Mouse (Mus musculus): Measurements from ENCODE around the gene Fam180a. TPM values are rescaled to one million over a fixed set of nuclear protein-coding genes. Genes with fewer than 3 reads are reported as not detected.
"Not testable (repeated sequence)": the region's sequence is repeated elsewhere in the genome, so short reads cannot be mapped to it uniquely, and the experiment has no call there.

The Fam180a gene
- polyA plus RNA-seq (2016; fragmentation: Nextera tagmentation; extraction: Ambion mirVana) = 0.10 and 0.50 TPM in 2 replicates

GRCm38 (mm10) chr6:35326111-35326515, at the start of gene Fam180a:
Gene Fam180a, minus strand, starts transcription at chr6:35326141.
- no peak within 1 kb of the TSS for H3K9ac ChIP-seq
- 0 out of 2 replicates have a peak, but pooled peaks have one; percentile 15 for ATAC-seq (ENCODE audit: insufficient number of reproducible peaks, low FRiP score)
- H3K4me1 ChIP-seq (replicated peaks) = peaks cover 23% of the 10 kb centered on the region
- WGBS = 51% methylated on average over 9 of the region's 9 CpGs
- H3K9me3 ChIP-seq (replicated peaks) = no peaks in the 10 kb centered on the region
- H3K27ac ChIP-seq (ENCODE audit: poor library complexity, severe bottlenecking) = 0 out of 2 replicates have a peak within 1 kb of the TSS, but pooled peaks have one; percentile 10
- no peaks in the 10 kb centered on the region for H3K36me3 ChIP-seq
- H3K4me2 ChIP-seq = no peak within 1 kb of the TSS
- H3K27me3 ChIP-seq (replicated peaks) = no peaks in the 10 kb centered on the region; the same call in 1 of the 2 replicates
- H3K4me3 ChIP-seq = no peak within 1 kb of the TSS

- no peak for ATAC-seq (ENCODE audit: insufficient number of reproducible peaks, low FRiP score)
- Histone ChIP-seq H3K4me2 (no peak overlapping the region), H3K4me3 (no peak overlapping the region), H3K27me3 (replicated peaks) (no peaks in the 10 kb centered on the region), H3K36me3 (no peaks in the 10 kb centered on the region), H3K27ac (ENCODE audit: poor library complexity, severe bottlenecking) (no peak overlapping the region), H3K9ac (no peak overlapping the region), H3K9me3 (replicated peaks) (no peaks in the 10 kb centered on the region), H3K4me1 (replicated peaks) (no peaks in the 10 kb centered on the region; the same call in 1 of the 2 replicates)
- WGBS = 82% methylated on average over 10 of the region's 10 CpGs
Measured at GRCm38 (mm10) chr6:35374052-35374451, 48.1 kb upstream of the Fam180a start.

GRCm38 (mm10) chr6:35370356-35370755, 44.4 kb upstream of the Fam180a start:
- H3K9ac ChIP-seq = 0 out of 2 replicates have a peak overlapping the region, but pooled peaks have one; percentile 14
- no peak overlapping the region for H3K4me3 ChIP-seq
- no peak overlapping the region for H3K27ac ChIP-seq (ENCODE audit: poor library complexity, severe bottlenecking)
- no peaks in the 10 kb centered on the region for H3K9me3 ChIP-seq (replicated peaks)
- no peaks in the 10 kb centered on the region for H3K36me3 ChIP-seq
- ATAC-seq (ENCODE audit: insufficient number of reproducible peaks, low FRiP score) = no peak
- H3K4me2 ChIP-seq = no peak overlapping the region
- H3K27me3 ChIP-seq (replicated peaks) = no peaks in the 10 kb centered on the region
- no peaks in the 10 kb centered on the region; the same call in 1 of the 2 replicates for H3K4me1 ChIP-seq (replicated peaks)
- 88% methylated on average over 7 of the region's 7 CpGs for WGBS

- WGBS = 77% methylated on average over 17 of the region's 18 CpGs
- not testable (repeated sequence) for H3K27me3 ChIP-seq (replicated peaks); ATAC-seq (ENCODE audit: insufficient number of reproducible peaks, low FRiP score); H3K9me3 ChIP-seq (replicated peaks); H3K36me3 ChIP-seq; H3K4me3 ChIP-seq; H3K27ac ChIP-seq (ENCODE audit: poor library complexity, severe bottlenecking); H3K4me1 ChIP-seq (replicated peaks); H3K4me2 ChIP-seq; H3K9ac ChIP-seq
Measured at GRCm38 (mm10) chr6:35369578-35370282, 43.8 kb upstream of the Fam180a start.

GRCm38 (mm10) chr6:35362596-35362995, 36.7 kb upstream of the Fam180a start:
- 0 out of 2 replicates have a peak, but pooled peaks have one; percentile 42 for ATAC-seq (ENCODE audit: insufficient number of reproducible peaks, low FRiP score)
- no peak overlapping the region for H3K4me3 ChIP-seq
- H3K27ac ChIP-seq (ENCODE audit: poor library complexity, severe bottlenecking) = peak overlapping the region; percentile 12; the same call in 1 of the 2 replicates
- H3K27me3 ChIP-seq (replicated peaks) = no peaks in the 10 kb centered on the region
- H3K9ac ChIP-seq = peak overlapping the region; percentile 16; the same call in 1 of the 2 replicates
- H3K4me2 ChIP-seq = peak overlapping the region; percentile 54
- H3K36me3 ChIP-seq = no peaks in the 10 kb centered on the region
- 20% methylated on average over 9 of the region's 9 CpGs for WGBS
- peaks cover 13% of the 10 kb centered on the region for H3K4me1 ChIP-seq (replicated peaks)
- H3K9me3 ChIP-seq (replicated peaks) = 0 out of 2 replicates have a peak, but pooled peaks cover 4% of the 10 kb centered on the region

- peaks cover 16% of the 10 kb centered on the region for H3K4me1 ChIP-seq (replicated peaks)
- H3K36me3 ChIP-seq = no peaks in the 10 kb centered on the region
- 0 out of 2 replicates have a peak, but pooled peaks cover 4% of the 10 kb centered on the region for H3K27me3 ChIP-seq (replicated peaks)
- no peak overlapping the region for H3K4me2 ChIP-seq
- H3K27ac ChIP-seq (ENCODE audit: poor library complexity, severe bottlenecking) = no peak overlapping the region
- 0 out of 2 replicates have a peak, but pooled peaks cover 4% of the 10 kb centered on the region for H3K9me3 ChIP-seq (replicated peaks)
- WGBS = 88% methylated on average over 3 of the region's 3 CpGs
- H3K4me3 ChIP-seq = no peak overlapping the region
- H3K9ac ChIP-seq = no peak overlapping the region
- ATAC-seq (ENCODE audit: insufficient number of reproducible peaks, low FRiP score) = no peak
Measured at GRCm38 (mm10) chr6:35355320-35355719, 29.4 kb upstream of the Fam180a start.

- H3K4me1 ChIP-seq (replicated peaks) = peaks cover 16% of the 10 kb centered on the region
- no peak overlapping the region for H3K9ac ChIP-seq
- no peak overlapping the region for H3K4me3 ChIP-seq
- no peak for ATAC-seq (ENCODE audit: insufficient number of reproducible peaks, low FRiP score)
- H3K27me3 ChIP-seq (replicated peaks) = 0 out of 2 replicates have a peak, but pooled peaks cover 4% of the 10 kb centered on the region
- no peaks in the 10 kb centered on the region for H3K36me3 ChIP-seq
- 47% methylated on average over 6 of the region's 6 CpGs for WGBS
- H3K9me3 ChIP-seq (replicated peaks) = 0 out of 2 replicates have a peak, but pooled peaks cover 4% of the 10 kb centered on the region
- H3K4me2 ChIP-seq = no peak overlapping the region
- H3K27ac ChIP-seq (ENCODE audit: poor library complexity, severe bottlenecking) = no peak overlapping the region
Measured at GRCm38 (mm10) chr6:35354622-35354998, 28.7 kb upstream of the Fam180a start.

- Histone ChIP-seq H3K36me3 (no peaks in the 10 kb centered on the region), H3K9me3 (replicated peaks) (0 out of 2 replicates have a peak, but pooled peaks cover 3% of the 10 kb centered on the region), H3K4me1 (replicated peaks) (peaks cover 16% of the 10 kb centered on the region), H3K9ac (no peak overlapping the region), H3K4me2 (peak overlapping the region; percentile 47), H3K27ac (ENCODE audit: poor library complexity, severe bottlenecking) (no peak overlapping the region), H3K27me3 (replicated peaks) (0 out of 2 replicates have a peak, but pooled peaks cover 4% of the 10 kb centered on the region), H3K4me3 (no peak overlapping the region)
- ATAC-seq (ENCODE audit: insufficient number of reproducible peaks, low FRiP score) = peak; percentile 36
- 27% methylated on average over 17 of the region's 18 CpGs for WGBS
Measured at GRCm38 (mm10) chr6:35353846-35354621, 28.1 kb upstream of the Fam180a start.

- H3K36me3 ChIP-seq = no peaks in the 10 kb centered on the region
- peaks cover 16% of the 10 kb centered on the region for H3K4me1 ChIP-seq (replicated peaks)
- ATAC-seq (ENCODE audit: insufficient number of reproducible peaks, low FRiP score) = no peak; the same call in 1 of the 2 replicates
- 63% methylated on average over 5 of the region's 5 CpGs for WGBS
- H3K9ac ChIP-seq = no peak overlapping the region
- H3K9me3 ChIP-seq (replicated peaks) = no peaks in the 10 kb centered on the region
- H3K27ac ChIP-seq (ENCODE audit: poor library complexity, severe bottlenecking) = no peak overlapping the region
- 0 out of 2 replicates have a peak, but pooled peaks cover 4% of the 10 kb centered on the region for H3K27me3 ChIP-seq (replicated peaks)
- peak overlapping the region; percentile 47 for H3K4me2 ChIP-seq
- H3K4me3 ChIP-seq = no peak overlapping the region
Measured at GRCm38 (mm10) chr6:35353416-35353815, 27.5 kb upstream of the Fam180a start.

- no peak overlapping the region for H3K4me2 ChIP-seq
- H3K9ac ChIP-seq = no peak overlapping the region
- ATAC-seq (ENCODE audit: insufficient number of reproducible peaks, low FRiP score) = no peak
- H3K4me3 ChIP-seq = no peak overlapping the region
- peaks cover 16% of the 10 kb centered on the region for H3K4me1 ChIP-seq (replicated peaks)
- WGBS = 64% methylated on average over 8 of the region's 8 CpGs
- no peaks in the 10 kb centered on the region for H3K9me3 ChIP-seq (replicated peaks)
- 0 out of 2 replicates have a peak, but pooled peaks cover 4% of the 10 kb centered on the region for H3K27me3 ChIP-seq (replicated peaks)
- H3K27ac ChIP-seq (ENCODE audit: poor library complexity, severe bottlenecking) = no peak overlapping the region
- no peaks in the 10 kb centered on the region for H3K36me3 ChIP-seq
Measured at GRCm38 (mm10) chr6:35352867-35353266, 26.9 kb upstream of the Fam180a start.

GRCm38 (mm10) chr6:35351826-35352225, 25.9 kb upstream of the Fam180a start:
- Histone ChIP-seq H3K9me3 (replicated peaks) (no peaks in the 10 kb centered on the region), H3K27ac (ENCODE audit: poor library complexity, severe bottlenecking) (no peak overlapping the region), H3K36me3 (no peaks in the 10 kb centered on the region), H3K4me1 (replicated peaks) (peaks cover 16% of the 10 kb centered on the region), H3K9ac (no peak overlapping the region), H3K27me3 (replicated peaks) (0 out of 2 replicates have a peak, but pooled peaks cover 4% of the 10 kb centered on the region), H3K4me2 (no peak overlapping the region), H3K4me3 (no peak overlapping the region)
- WGBS = 83% methylated on average over 3 of the region's 3 CpGs
- ATAC-seq (ENCODE audit: insufficient number of reproducible peaks, low FRiP score) = no peak
